In genomic region chr5:33247387-33247786, GRCm38 (mm10) we compare ENCODE assay signal across 9 mouse cellular contexts. TPM values are rescaled to one million over a fixed set of nuclear protein-coding genes. Genes with fewer than 3 reads are reported as not detected.
DNase-seq lines count a peak whose midpoint lies in the region; ATAC-seq and TF ChIP-seq lines count a peak whose summit lies in the region.
"Had no signal": no experiment of that assay in that cellular context is flagged by ENCODE, and none has a peak within 500 bp of the region (broad histone marks: within the 10 kb centered on the region; RNA-seq: fewer than 3 reads in every experiment).

No protein-coding gene starts in this region.

- no peak for ATAC-seq in intestine, embryonic 16.5 days
- ATAC-seq in activated CD4-positive, CD25-positive, alpha-beta regulatory T cell, adult 4 months, result no peak

- WGBS in intestine, embryonic 16.5 days, result 89% methylated on average over 2 of the region's 2 CpGs

- H3K4me1 ChIP-seq in E14TG2a.4 (replicated peaks; ENCODE audit: low read depth, low read length), result peaks cover 10% of the 10 kb centered on the region
- peaks cover 13% of the 10 kb centered on the region for H3K4me1 ChIP-seq in intestine, embryonic 16.5 days (ENCODE audit: control insufficient read depth, insufficient read depth, low read length)

- peaks cover 65% of the 10 kb centered on the region for H3K36me3 ChIP-seq in E14TG2a.4 (ENCODE audit: insufficient read depth, low read length)
- peaks cover 31% of the 10 kb centered on the region for H3K36me3 ChIP-seq in intestine, embryonic 16.5 days (ENCODE audit: control insufficient read depth, insufficient read depth, low read length)

- no peaks in the 10 kb centered on the region for H3K9me3 ChIP-seq in E14TG2a.4 (ENCODE audit: low read length)
- H3K9me3 ChIP-seq in intestine, embryonic 16.5 days (ENCODE audit: control insufficient read depth, low read length), result no peaks in the 10 kb centered on the region
- H3K9me3 ChIP-seq: megakaryocyte, embryonic 14.5 days had no signal

- H3K9ac ChIP-seq in intestine, embryonic 16.5 days (ENCODE audit: low read depth, low read length), result no peak overlapping the region

- H3K27ac ChIP-seq in intestine, embryonic 16.5 days (ENCODE audit: low read length), result peak overlapping the region; percentile 76; the same call in 1 of the 2 replicates

- no peak overlapping the region for H3K4me2 ChIP-seq in intestine, embryonic 16.5 days (ENCODE audit: low read depth, low read length)

- peak; percentile 18; the same call in 1 of the 2 replicates for TF ChIP-seq CTCF in E14TG2a.4 (conservative IDR thresholded peaks at IDR 0.05; ENCODE audit: low read length)

- DNase-seq in kidney, adult 9 months, result peak; percentile 35
- DNase-seq in kidney, adult 18-20 months, result no peak
- peak; percentile 67 for DNase-seq in 3T3-L1 (ENCODE audit: low read depth, low spot score)
- no peak for DNase-seq in adrenal gland, adult 8-10 months
- DNase-seq: thymus, adult 2 months had no signal

- peaks cover under 1% of the 10 kb centered on the region; the same call in 1 of the 2 replicates for H3K27me3 ChIP-seq in E14TG2a.4 (ENCODE audit: insufficient read depth, low read length)
- no peaks in the 10 kb centered on the region for H3K27me3 ChIP-seq in intestine, embryonic 16.5 days (replicated peaks; ENCODE audit: control insufficient read depth, insufficient read depth, low read length)
- H3K27me3 ChIP-seq: megakaryocyte, embryonic 14.5 days had no signal

- no peak overlapping the region for H3K4me3 ChIP-seq in E14TG2a.4 (replicated peaks; ENCODE audit: low read length)
- no peak overlapping the region for H3K4me3 ChIP-seq in intestine, embryonic 16.5 days (ENCODE audit: low read length)
- H3K4me3 ChIP-seq: megakaryocyte, embryonic 14.5 days had no signal

RNA-seq across cellular contexts. Expression of gene Ctbp1, which starts 27.4 kb away (rescaled TPM):
- polyA plus RNA-seq in intestine, embryonic 16.5 days (2015; fragmentation: Nextera tagmentation; extraction: Ambion mirVana), result 181 and 223 TPM in 2 replicates
- 10 to 100 TPM; 21.3 to 27.1 TPM for polyA plus RNA-seq in activated CD4-positive, CD25-positive, alpha-beta regulatory T cell, adult 4 months (2017; shearing (Covaris generic))
- total RNA-seq in adrenal gland, adult 8-10 months (2022), result 100 to 1,000 TPM; 226 to 255 (median 255) TPM

RNA-seq across cellular contexts. Expression of gene Spon2, which starts 29.1 kb away (rescaled TPM):
- polyA plus RNA-seq in intestine, embryonic 16.5 days (2015; fragmentation: Nextera tagmentation; extraction: Ambion mirVana), result 35.1 and 37.0 TPM in 2 replicates
- not detected for polyA plus RNA-seq in activated CD4-positive, CD25-positive, alpha-beta regulatory T cell, adult 4 months (2017; shearing (Covaris generic))
- 1 to 10 TPM in 1 of 4 experiments, under 1 TPM in 3; 0.68 to 1.7 (median 0.78) TPM for total RNA-seq in adrenal gland, adult 8-10 months (2022)

Comparison
In these comparisons a context has a peak if more than half of its experiments do, and no peak if none do; other contexts are left out.
1. DNase-seq: peak in kidney, adult 9 months (single experiment) and 3T3-L1 (single experiment); none in kidney, adult 18-20 months (single experiment) and adrenal gland, adult 8-10 months (single experiment).
2. RNA of gene Spon2, which starts 29.1 kb away (polyA plus RNA-seq): 35.1 to 37.0 TPM in intestine, embryonic 16.5 days; not detected in activated CD4-positive, CD25-positive, alpha-beta regulatory T cell, adult 4 months; every median in the first group is over 10 times any median in the second.